Mouse (Mus musculus): ENCODE data around the gene Plcl1.

DNA sequence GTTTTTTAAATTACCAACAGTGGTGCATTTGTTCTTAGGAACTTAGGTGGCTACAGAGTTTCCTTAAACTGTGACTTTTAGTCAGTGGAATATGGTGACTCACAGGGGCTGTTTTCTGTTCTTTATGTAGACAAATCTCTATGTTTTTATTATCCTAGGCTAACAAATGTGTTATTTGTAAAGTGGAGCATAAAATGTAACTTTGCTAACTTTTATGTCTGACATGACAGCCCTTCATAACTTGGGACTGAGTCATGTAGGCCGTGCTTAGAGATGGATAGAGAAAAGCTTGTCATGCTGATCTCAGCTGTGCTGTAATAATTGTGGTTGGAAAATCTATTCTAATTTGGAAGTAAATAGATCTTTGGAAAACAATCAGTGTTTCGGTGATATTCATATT, 23.3 kb downstream of the Plcl1 start:
- TF ChIP-seq CTCF (IDR thresholded peaks at IDR 0.05; ENCODE audit: low read depth, low read length) (no peak), POLR2A (IDR thresholded peaks at IDR 0.05; ENCODE audit: borderline replicate concordance, low read depth, low read length) (no peak)
